Mouse (Mus musculus) testis, adult 2 months (tissue): Measurements from ENCODE around the gene Gm9732.
"Not testable (repeated sequence)": the region's sequence is repeated elsewhere in the genome, so short reads cannot be mapped to it uniquely, and the experiment has no call there.

ENCODE experiments used
- CTCF ChIP-seq: fragments of 200-500 bp; IDR thresholded peaks from 2 replicates; pipeline ENCODE4 v1.5.1; 2012; ENCODE audit warnings: low read depth, mild to moderate bottlenecking, inconsistent platforms, low read length, moderate library complexity; ENCODE audit not compliant: control insufficient read depth, insufficient read depth, insufficient replicate concordance
- POLR2A ChIP-seq: fragments of 200-500 bp; IDR thresholded peaks from 2 replicates; pipeline ENCODE4 v1.6.1; 2012; ENCODE audit warnings: low read depth, mild to moderate bottlenecking, inconsistent platforms, low read length, moderate library complexity; ENCODE audit not compliant: control insufficient read depth

GRCm38 (mm10) chr14:43328603-43329002, 53.8 kb downstream of the Gm9732 start:
- TF ChIP-seq CTCF, POLR2A: not testable (repeated sequence)
